Mouse (Mus musculus) MEL (cell line): ENCODE results near the gene Gm21988. TPM values are rescaled to one million over a fixed set of nuclear protein-coding genes. Genes with fewer than 3 reads are reported as not detected.

Source experiments
- DNase-seq: peaks from one replicate; pipeline ENCODE4 v3.0.0; 2011; ENCODE audit warnings: low read depth, low spot score
- H3K27ac ChIP-seq: 2 replicates; pipeline ENCODE4 v1.5.1; 2012; ENCODE audit warnings: low read depth, mild to moderate bottlenecking, control low read depth, low read length, moderate library complexity; ENCODE audit not compliant: control insufficient read depth
- H3K27me3 ChIP-seq, 2 experiments: fragments of 150-350 bp in 1 of 2; sonication (generic) in 1 of 2; 2 replicates each; pipeline ENCODE4 v1.6.1; 2012; ENCODE audit warnings: low read length in 2 of 2, mild to moderate bottlenecking in 2 of 2, improper control_type of control experiment in 1 of 2, moderate library complexity in 1 of 2; ENCODE audit not compliant: insufficient read depth in 2 of 2, control insufficient read depth in 1 of 2
- H3K36me3 ChIP-seq, 2 experiments: 2 replicates each; pipeline ENCODE4 v1.6.1; 2012 to 2014; ENCODE audit warnings: low read length in 2 of 2, improper control_type of control experiment in 1 of 2, inconsistent platforms in 1 of 2, mild to moderate bottlenecking in 1 of 2; ENCODE audit not compliant: insufficient read depth in 2 of 2, control insufficient read depth in 1 of 2
- H3K4me1 ChIP-seq, 2 experiments: fragments of 150-350 bp in 1 of 2; sonication (generic) in 1 of 2; 2 replicates each; pipeline ENCODE4 v1.6.1; 2012; ENCODE audit warnings: low read length in 2 of 2, improper control_type of control experiment in 1 of 2, mild to moderate bottlenecking in 1 of 2; ENCODE audit not compliant: insufficient read depth in 2 of 2, control insufficient read depth in 1 of 2
- H3K4me3 ChIP-seq, 2 experiments: fragments of 150-350 bp in 1 of 2; sonication (generic) in 1 of 2; 2 replicates each; pipeline ENCODE4 v1.5.1; 2012; ENCODE audit warnings: low read depth in 2 of 2, low read length in 2 of 2, mild to moderate bottlenecking in 2 of 2, moderate library complexity in 2 of 2, control low read depth in 1 of 2, improper control_type of control experiment in 1 of 2; ENCODE audit not compliant: control insufficient read depth in 1 of 2, insufficient read depth in 1 of 2
- H3K79me2 ChIP-seq: 2 replicates; pipeline ENCODE4 v1.6.1; 2012; ENCODE audit warnings: mild to moderate bottlenecking, low read length, moderate library complexity; ENCODE audit not compliant: control insufficient read depth, poor library complexity, insufficient read depth
- H3K9ac ChIP-seq: 2 replicates; pipeline ENCODE4 v1.6.1; 2012; ENCODE audit warnings: low read depth, mild to moderate bottlenecking, control low read depth, low read length, moderate library complexity; ENCODE audit not compliant: control insufficient read depth, poor library complexity, severe bottlenecking
- H3K9me3 ChIP-seq: fragments of 150-350 bp; sonication (generic); replicated peaks from 2 replicates; pipeline ENCODE4 v1.6.1; 2012; ENCODE audit warnings: mild to moderate bottlenecking, low read length, improper control_type of control experiment, moderate library complexity; ENCODE audit not compliant: insufficient read depth
- CHD1 ChIP-seq: IDR thresholded peaks from 2 replicates; pipeline ENCODE4 v1.6.1; 2012; ENCODE audit warnings: low read depth, mild to moderate bottlenecking, inconsistent platforms, low read length, improper control_type of control experiment
- CTCF ChIP-seq, 3 experiments: IDR thresholded peaks in 2 of 3; conservative IDR thresholded peaks in 1 of 3; 2 replicates each; pipeline ENCODE4 v1.5.1; 2011 to 2012; ENCODE audit warnings: low read length in 3 of 3, low read depth in 2 of 3, mild to moderate bottlenecking in 2 of 3, improper control_type of control experiment in 1 of 3, inconsistent platforms in 1 of 3, mixed read lengths in 1 of 3, moderate library complexity in 1 of 3; ENCODE audit not compliant: control insufficient read depth in 1 of 3, insufficient read depth in 1 of 3, poor library complexity in 1 of 3, severe bottlenecking in 1 of 3
- E2F4 ChIP-seq: IDR thresholded peaks from 2 replicates; pipeline ENCODE4 v1.6.1; 2011; ENCODE audit warnings: low read depth, low read length, improper control_type of control experiment, borderline replicate concordance
- ELF1 ChIP-seq: IDR thresholded peaks from 2 replicates; pipeline ENCODE4 v1.6.1; 2014; ENCODE audit warnings: low read depth, mild to moderate bottlenecking, inconsistent platforms, low read length, improper control_type of control experiment, moderate library complexity
- ETS1 ChIP-seq: IDR thresholded peaks from 2 replicates; pipeline ENCODE4 v1.6.1; 2012; ENCODE audit warnings: low read depth, mild to moderate bottlenecking, inconsistent platforms, low read length, improper control_type of control experiment, moderate library complexity
- HCFC1 ChIP-seq: IDR thresholded peaks from 2 replicates; pipeline ENCODE4 v1.6.1; 2012; ENCODE audit warnings: low read depth, mild to moderate bottlenecking, inconsistent platforms, low read length, improper control_type of control experiment, moderate library complexity
- JUND ChIP-seq: IDR thresholded peaks from 2 replicates; pipeline ENCODE4 v1.6.1; 2011; ENCODE audit warnings: low read depth, mild to moderate bottlenecking, improper control_type of control experiment, low read length
- MAX ChIP-seq: IDR thresholded peaks from 2 replicates; pipeline ENCODE4 v1.6.1; 2011; ENCODE audit warnings: low read length, improper control_type of control experiment
- MEF2A ChIP-seq: IDR thresholded peaks from 2 replicates; pipeline ENCODE4 v1.6.1; 2014; ENCODE audit warnings: low read depth, mild to moderate bottlenecking, inconsistent platforms, low read length, improper control_type of control experiment; ENCODE audit not compliant: poor library complexity, insufficient replicate concordance, severe bottlenecking; ENCODE audit errors: extremely low read depth
- MXI1 ChIP-seq: IDR thresholded peaks from 2 replicates; pipeline ENCODE4 v1.6.1; 2011; ENCODE audit warnings: mild to moderate bottlenecking, low read depth, low read length, improper control_type of control experiment
- MYB ChIP-seq: IDR thresholded peaks from 2 replicates; pipeline ENCODE4 v1.6.1; 2011; ENCODE audit warnings: mild to moderate bottlenecking, low read depth, low read length, improper control_type of control experiment
- NRF1 ChIP-seq: IDR thresholded peaks from 2 replicates; pipeline ENCODE4 v1.6.1; 2014; ENCODE audit warnings: low read depth, mild to moderate bottlenecking, inconsistent platforms, low read length, improper control_type of control experiment, moderate library complexity; ENCODE audit not compliant: poor library complexity, insufficient read depth, severe bottlenecking
- POLR2A ChIP-seq, 2 experiments: IDR thresholded peaks; 2 replicates each; pipeline ENCODE4 v1.6.1; 2011 to 2012; ENCODE audit warnings: low read length in 2 of 2, mild to moderate bottlenecking in 2 of 2, control low read depth in 1 of 2, improper control_type of control experiment in 1 of 2, low read depth in 1 of 2, moderate library complexity in 1 of 2; ENCODE audit not compliant: control insufficient read depth in 1 of 2, insufficient read depth in 1 of 2, poor library complexity in 1 of 2
- POLR2AphosphoS5 ChIP-seq: IDR thresholded peaks from 2 replicates; pipeline ENCODE4 v1.6.1; 2012; ENCODE audit warnings: low read depth, borderline replicate concordance, mild to moderate bottlenecking, inconsistent platforms, low read length, moderate library complexity, mixed read lengths
- SIN3A ChIP-seq: IDR thresholded peaks from 2 replicates; pipeline ENCODE4 v1.6.1; 2012; ENCODE audit warnings: low read length, improper control_type of control experiment, inconsistent platforms
- SMC3 ChIP-seq: IDR thresholded peaks from 2 replicates; pipeline ENCODE4 v1.6.1; 2011; ENCODE audit warnings: low read depth, low read length, improper control_type of control experiment
- TBP ChIP-seq: IDR thresholded peaks from 2 replicates; pipeline ENCODE4 v1.8.0; 2011; ENCODE audit warnings: low read depth, low read length, improper control_type of control experiment
- UBTF ChIP-seq: IDR thresholded peaks from 2 replicates; pipeline ENCODE4 v1.6.1; 2012; ENCODE audit warnings: low read depth, mild to moderate bottlenecking, inconsistent platforms, low read length, improper control_type of control experiment, moderate library complexity, borderline replicate concordance; ENCODE audit not compliant: insufficient read depth
- USF1 ChIP-seq: IDR thresholded peaks from 2 replicates; pipeline ENCODE4 v1.6.1; 2014; ENCODE audit warnings: low read depth, mild to moderate bottlenecking, inconsistent platforms, low read length, improper control_type of control experiment, moderate library complexity
- USF2 ChIP-seq, 2 experiments: IDR thresholded peaks; 2 replicates each; pipeline ENCODE4 v1.6.1; 2011 to 2012; ENCODE audit warnings: improper control_type of control experiment in 2 of 2, low read length in 2 of 2, borderline replicate concordance in 1 of 2, inconsistent platforms in 1 of 2, low read depth in 1 of 2, mild to moderate bottlenecking in 1 of 2; ENCODE audit not compliant: insufficient read depth in 1 of 2
- polyA plus RNA-seq, 2 experiments: library from polyadenylated mRNA; stranded (reverse) in 1 of 2; unstranded in 1 of 2; fragments of >175 nt in 1 of 2; fragments of >200 nt in 1 of 2; gene quantifications; 2 replicates each; pipeline versions ENCODE4 v1.2.1 to v1.2.4; 2012; ENCODE audit warnings: low replicate concordance in 2 of 2, low read depth in 1 of 2; ENCODE audit not compliant: insufficient read length in 2 of 2, insufficient read depth in 1 of 2, missing spikeins in 1 of 2
- total RNA-seq: library from RNA; depleted of rRNA; stranded (reverse); fragments of 300-350 nt; gene quantifications from 2 replicates; pipeline ENCODE4 v1.2.3, GENCODE M21; 2012

Gene Gm21988
- total and polyA plus RNA-seq, 3 experiments, result 3.7 to 4.1 TPM; not detected in 1

GRCm38 (mm10) chr11:70218039-70218438 is 21.6 kb downstream of the Gm21988 start:
- DNase-seq, result no peak
- Histone ChIP-seq H3K27ac (no peak overlapping the region), H3K79me2 (peaks cover 5% of the 10 kb centered on the region; the same call in 1 of the 2 replicates), H3K9ac (no peak overlapping the region), H3K9me3 (no peaks in the 10 kb centered on the region), H3K4me1 (peaks cover 5 to 7% of the 10 kb centered on the region in 2 experiments; a peak in 3 of 4 replicates), H3K4me3 (no peak overlapping the region), H3K27me3 (no peaks in the 10 kb centered on the region), H3K36me3 (peaks cover 0 to 5% of the 10 kb centered on the region in 2 experiments; a peak in 2 of 4 replicates)
- TF ChIP-seq JUND, result no peak
- no peak for TF ChIP-seq E2F4
- no peak for TF ChIP-seq MYB
- TF ChIP-seq UBTF, result no peak
- TF ChIP-seq MXI1, result no peak
- no peak for TF ChIP-seq MAX
- no peak for TF ChIP-seq ELF1
- no peak for TF ChIP-seq SMC3
- TF ChIP-seq USF1, result no peak
- no peak for TF ChIP-seq POLR2A (IDR thresholded peaks at IDR 0.05; ENCODE audit: control insufficient read depth in 1 of 2, insufficient read depth in 1 of 2, low read depth in 1 of 2, low read length in 2 of 2, poor library complexity in 1 of 2)
- no peak for TF ChIP-seq ETS1
- no peak for TF ChIP-seq NRF1
- no peak for TF ChIP-seq SIN3A

- TF ChIP-seq CHD1 (no peak), MEF2A (no peak), CTCF (IDR thresholded peaks at IDR 0.05 in 2 of 3, conservative IDR thresholded peaks at IDR 0.05 in 1 of 3; ENCODE audit: control insufficient read depth in 1 of 3, insufficient read depth in 1 of 3, low read depth in 2 of 3, low read length in 3 of 3, poor library complexity in 1 of 3, severe bottlenecking in 1 of 3) (no peak), ETS1 (no peak), NRF1 (no peak), E2F4 (no peak), USF1 (no peak), USF2 (IDR thresholded peaks at IDR 0.05; ENCODE audit: borderline replicate concordance in 1 of 2, insufficient read depth in 1 of 2, low read depth in 1 of 2, low read length in 2 of 2) (no peak), POLR2AphosphoS5 (no peak), TBP (no peak), HCFC1 (no peak), JUND (no peak), UBTF (no peak)
- Histone ChIP-seq H3K9ac (no peak overlapping the region), H3K9me3 (no peaks in the 10 kb centered on the region), H3K36me3 (peaks cover 0 to 5% of the 10 kb centered on the region in 2 experiments; a peak in 2 of 4 replicates), H3K4me3 (no peak overlapping the region), H3K4me1 (peaks cover 0 to 5% of the 10 kb centered on the region in 2 experiments; a peak in 2 of 4 replicates), H3K27me3 (no peaks in the 10 kb centered on the region), H3K79me2 (peaks cover 3% of the 10 kb centered on the region; the same call in 1 of the 2 replicates), H3K27ac (no peak overlapping the region)
- no peak for DNase-seq
These were observed 23.5 kb downstream of the Gm21988 start for GRCm38 (mm10) chr11:70216103-70216502.
